Mouse (Mus musculus) layer of hippocampus, adult 2 months (tissue): ENCODE measurements around the gene Ccdc15. TPM values are rescaled to one million over a fixed set of nuclear protein-coding genes. Genes with fewer than 3 reads are reported as not detected.

Source experiments
- DNase-seq, 2 experiments: peaks; one replicate each; pipeline ENCODE4 v3.0.0; 2022; ENCODE audit warnings: low spot score in 2 of 2
- H3K27ac ChIP-seq: fragments of 200-600 bp; 2 replicates; pipeline ENCODE4 v1.8.1; 2022
- H3K4me3 ChIP-seq: fragments of 200-600 bp; 2 replicates; pipeline ENCODE4 v1.8.1; 2022; ENCODE audit warnings: mild to moderate bottlenecking
- CTCF ChIP-seq: fragments of 200-600 bp; conservative IDR thresholded peaks from 2 replicates; pipeline ENCODE4 v1.8.1; 2022; ENCODE audit warnings: antibody characterized with exemption, mild to moderate bottlenecking, moderate library complexity
- total RNA-seq, 2 experiments: library from RNA; stranded (reverse); gene quantifications; 2 replicates each; pipeline ENCODE4 v1.2.3; 2021

Ccdc15 gene
- total RNA-seq, 2 experiments from 2014 or later = 1.6 to 3.1 TPM

- no peak for DNase-seq
- no peak for TF ChIP-seq CTCF
- Histone ChIP-seq H3K27ac (peak overlapping the region; percentile 98), H3K4me3 (no peak overlapping the region)
Measured at GRCm38 (mm10) chr9:37365706-37366105, 17.5 kb upstream of the Ccdc15 start.

GRCm38 (mm10) chr9:37364392-37364791 lies 16.2 kb upstream of the Ccdc15 start:
- no peak for TF ChIP-seq CTCF
- Histone ChIP-seq H3K27ac (peak overlapping the region; percentile 85), H3K4me3 (no peak overlapping the region)
- no peak for DNase-seq

GRCm38 (mm10) chr9:37363551-37363950 lies 15.3 kb upstream of the Ccdc15 start:
- no peak for DNase-seq
- H3K4me3 ChIP-seq = no peak overlapping the region
- peak overlapping the region; percentile 85 for H3K27ac ChIP-seq
- TF ChIP-seq CTCF = no peak

DNA sequence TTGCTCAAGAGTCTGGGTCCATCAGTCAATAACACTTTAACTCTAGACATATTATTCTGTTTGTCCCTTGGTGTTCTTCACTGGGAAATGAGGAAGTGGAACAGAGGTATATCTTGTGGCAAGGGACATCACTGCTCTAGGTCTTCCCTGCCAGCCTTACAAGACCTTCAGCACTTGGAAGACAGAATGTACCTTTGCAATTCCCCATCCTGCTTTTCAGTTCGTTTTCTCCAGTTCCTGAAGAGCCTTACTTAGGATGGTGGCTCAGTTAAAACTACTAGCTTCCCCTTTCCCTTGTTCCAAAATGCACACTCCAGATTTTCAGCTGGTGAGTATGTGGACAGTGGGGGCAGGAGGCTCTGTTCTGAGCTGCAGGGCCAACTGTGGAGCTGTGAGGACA lies 14.6 kb upstream of the Ccdc15 start:
- TF ChIP-seq CTCF = no peak
- peak overlapping the region; percentile 85 for H3K27ac ChIP-seq
- no peak for DNase-seq
- no peak overlapping the region for H3K4me3 ChIP-seq

DNA sequence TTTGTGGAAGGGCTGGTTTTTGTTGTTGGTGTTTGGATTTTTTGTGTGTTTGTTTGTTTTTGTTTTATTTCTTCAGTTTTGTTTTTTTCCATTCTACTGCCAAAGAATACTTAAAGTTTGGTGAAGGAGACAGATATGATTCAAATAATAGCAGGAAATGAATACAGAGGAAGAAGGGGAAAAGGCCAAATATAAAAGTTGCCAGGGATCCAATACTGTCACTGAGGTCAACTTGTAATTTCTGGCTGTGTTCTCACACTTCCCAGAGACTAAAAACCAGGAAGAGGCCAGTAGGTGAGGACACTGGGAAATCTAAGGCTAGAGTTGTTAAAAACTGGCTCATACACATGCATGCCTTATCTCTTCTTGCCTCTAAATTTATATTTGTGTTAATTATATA lies 13.9 kb upstream of the Ccdc15 start:
- TF ChIP-seq CTCF = no peak
- H3K4me3 ChIP-seq = no peak overlapping the region

DNA sequence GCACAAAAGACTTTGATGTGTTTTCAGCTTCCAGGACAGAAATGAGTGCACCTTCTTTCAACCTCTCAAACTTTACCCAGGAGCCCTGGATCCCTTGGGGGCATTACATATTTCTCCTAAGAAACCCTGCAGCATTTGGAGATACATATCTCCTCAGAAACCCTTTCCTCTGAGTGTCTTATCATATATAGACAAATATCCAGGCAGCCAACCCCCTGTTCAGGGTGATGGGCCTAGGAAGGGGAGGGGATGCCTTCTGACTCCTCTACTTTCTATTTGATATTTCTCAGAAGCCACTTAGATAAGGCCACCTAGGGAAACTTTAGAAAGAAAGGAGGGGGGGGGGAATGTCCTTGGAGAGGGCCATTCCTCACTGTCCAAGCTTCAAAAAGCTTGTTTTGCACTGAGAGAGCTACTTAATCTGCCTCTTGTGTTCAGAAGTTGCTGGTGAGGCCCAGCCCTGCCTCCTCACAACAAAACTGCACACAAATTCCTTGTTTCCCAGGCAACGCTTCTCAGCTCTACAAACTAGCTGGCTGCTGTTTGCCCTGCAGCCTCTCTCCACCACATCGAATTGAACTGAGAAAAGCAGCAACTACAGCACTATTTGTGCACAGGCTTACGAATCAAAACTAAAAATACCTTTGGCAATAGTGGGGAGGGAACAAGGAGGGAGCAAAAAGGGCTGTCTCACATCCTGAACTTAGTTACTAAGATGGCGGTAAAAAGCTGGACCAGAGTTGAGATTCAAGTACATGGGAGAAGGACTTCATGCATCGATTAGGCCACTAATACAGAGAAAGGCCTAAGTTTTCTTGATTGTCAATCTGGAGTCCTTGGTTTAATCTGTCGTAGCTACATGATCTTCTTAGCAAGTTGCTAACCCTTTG lies 11.3 kb upstream of the Ccdc15 start:
- DNase-seq = peak; percentile 69 to 91
- peak overlapping the region; percentile 97 for H3K27ac ChIP-seq
- H3K4me3 ChIP-seq = no peak overlapping the region; the same call in 1 of the 2 replicates
- TF ChIP-seq CTCF = no peak; the same call in 1 of the 2 replicates

More for the DNA sequence above, 13.9 kb upstream of the Ccdc15 start:
- H3K27ac ChIP-seq = peak overlapping the region; percentile 85
- no peak for DNase-seq

DNA sequence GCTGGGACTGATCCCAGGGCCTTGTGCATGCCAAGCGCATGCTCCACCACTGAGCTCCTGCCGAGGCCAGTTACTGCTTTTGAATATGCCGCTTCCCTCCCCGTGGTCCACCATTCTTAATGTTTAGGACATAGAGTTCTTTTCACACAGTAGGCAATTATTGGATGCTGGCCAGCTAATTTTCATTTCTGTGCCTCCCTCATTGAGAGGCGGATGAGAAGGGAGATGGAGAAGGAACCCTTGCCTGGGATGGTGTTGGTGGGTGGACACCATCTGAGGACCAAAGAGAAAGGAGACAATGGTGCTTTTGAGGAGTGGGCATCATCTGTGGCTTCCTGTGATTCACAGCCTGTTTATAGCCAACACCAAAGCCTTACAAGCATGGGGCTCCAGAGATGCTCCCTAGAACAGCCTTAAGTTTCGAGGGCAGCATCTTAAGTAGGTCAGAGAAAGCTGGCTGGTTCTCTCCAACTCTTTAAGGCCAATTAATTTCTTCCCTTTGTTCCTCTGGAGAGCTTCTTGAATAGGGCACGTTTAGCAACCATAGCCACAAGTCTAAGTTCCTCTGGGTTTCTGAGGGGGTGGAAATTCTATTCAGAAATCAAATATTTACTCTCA lies 10.6 kb upstream of the Ccdc15 start:
- DNase-seq = peak; percentile 41 to 63
- Histone ChIP-seq H3K4me3 (no peak overlapping the region), H3K27ac (peak overlapping the region; percentile 97)
- TF ChIP-seq CTCF = no peak

DNA sequence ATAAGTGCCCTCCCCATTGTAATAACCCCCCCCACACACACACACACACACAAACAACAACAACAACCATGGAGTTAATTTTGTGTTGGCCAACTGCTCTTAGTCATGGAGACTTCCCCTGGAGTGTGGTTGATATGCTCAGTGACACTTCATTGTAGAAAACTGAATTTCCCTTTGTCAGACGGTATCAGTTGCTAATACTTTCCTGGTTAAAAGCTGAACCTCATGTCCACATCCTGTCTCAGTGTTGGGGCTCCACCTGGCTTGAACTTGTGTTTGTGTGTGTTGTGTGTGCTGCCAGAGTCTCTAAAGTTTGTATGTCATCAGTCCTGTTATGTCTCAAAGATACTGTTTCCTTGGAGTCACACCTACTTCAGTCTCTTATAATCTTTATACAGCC lies 6.3 kb upstream of the Ccdc15 start:
- no peak for DNase-seq
- H3K27ac ChIP-seq = no peak overlapping the region
- no peak for TF ChIP-seq CTCF
- H3K4me3 ChIP-seq = no peak overlapping the region

- no peak overlapping the region for H3K4me3 ChIP-seq
- no peak for DNase-seq
- H3K27ac ChIP-seq = peak overlapping the region; percentile 46
- TF ChIP-seq CTCF = no peak
Measured at GRCm38 (mm10) chr9:37351266-37351665, 3.0 kb upstream of the Ccdc15 start.

DNA sequence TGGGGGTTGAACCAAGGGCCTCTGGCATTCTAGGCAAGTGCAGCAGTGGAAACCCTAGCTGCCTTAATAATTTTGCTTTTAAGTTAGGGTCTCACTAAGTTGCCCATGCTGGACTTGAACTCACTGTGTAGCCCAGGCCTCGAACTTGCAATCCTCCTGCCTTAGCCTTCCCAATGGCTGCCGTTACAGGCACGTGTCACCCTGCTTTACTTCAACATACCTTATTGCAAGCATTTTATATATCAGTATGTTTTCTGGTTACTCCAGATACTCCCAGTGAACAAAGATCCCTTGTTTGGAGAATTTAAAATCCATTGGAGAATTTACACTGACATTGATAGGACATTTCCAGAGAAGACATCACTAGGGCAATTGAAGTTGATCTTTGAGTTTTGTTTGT lies 818 bp upstream of the Ccdc15 start:
- no peak for TF ChIP-seq CTCF
- peak overlapping the region; percentile 98 for H3K27ac ChIP-seq
- DNase-seq = no peak
- peak overlapping the region; percentile 69 for H3K4me3 ChIP-seq

DNA sequence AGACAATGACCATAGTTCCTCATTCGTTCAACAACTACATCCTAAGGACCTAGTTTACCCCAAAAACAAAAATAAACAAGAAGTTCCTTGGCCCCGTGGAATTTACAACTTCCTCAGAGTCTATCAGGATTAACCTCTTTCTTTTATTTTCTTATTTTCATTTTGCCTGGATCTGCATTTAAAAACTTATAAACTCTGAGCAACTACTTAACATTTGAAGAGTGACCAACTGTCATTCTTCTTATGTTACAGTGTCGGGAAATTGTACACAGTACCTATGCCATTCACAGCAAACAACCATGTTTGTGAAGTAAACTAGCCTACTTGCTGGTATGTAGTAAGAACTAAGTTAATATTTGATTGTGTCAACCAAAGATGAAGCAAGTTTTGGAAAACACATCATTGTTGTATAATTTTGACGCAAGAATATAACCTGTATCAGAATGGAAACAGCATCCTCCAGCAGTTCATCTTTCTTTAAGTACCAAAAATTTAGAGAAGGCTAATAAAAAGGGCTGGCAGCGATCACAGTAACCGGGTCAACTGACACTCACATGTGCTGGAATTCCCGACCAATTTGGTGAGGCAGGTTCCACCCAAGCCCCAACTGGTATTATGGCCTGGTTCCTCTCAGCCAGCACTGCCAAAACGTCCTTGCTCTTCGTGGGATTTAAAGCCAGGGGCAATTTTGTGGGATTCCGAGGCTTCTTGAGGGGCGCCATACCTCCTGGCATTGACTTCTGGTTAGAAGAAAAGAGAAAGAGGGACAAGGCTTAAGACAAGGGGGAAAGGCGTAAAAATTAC lies 846 bp downstream of the Ccdc15 start:
- peak overlapping the region; percentile 98 for H3K27ac ChIP-seq
- peak overlapping the region; percentile 69 for H3K4me3 ChIP-seq
- DNase-seq = no peak
- no peak for TF ChIP-seq CTCF

GRCm38 (mm10) chr9:37345406-37345805 lies 2.8 kb downstream of the Ccdc15 start:
- TF ChIP-seq CTCF = no peak
- no peak for DNase-seq
- H3K27ac ChIP-seq = no peak overlapping the region
- no peak overlapping the region for H3K4me3 ChIP-seq

DNA sequence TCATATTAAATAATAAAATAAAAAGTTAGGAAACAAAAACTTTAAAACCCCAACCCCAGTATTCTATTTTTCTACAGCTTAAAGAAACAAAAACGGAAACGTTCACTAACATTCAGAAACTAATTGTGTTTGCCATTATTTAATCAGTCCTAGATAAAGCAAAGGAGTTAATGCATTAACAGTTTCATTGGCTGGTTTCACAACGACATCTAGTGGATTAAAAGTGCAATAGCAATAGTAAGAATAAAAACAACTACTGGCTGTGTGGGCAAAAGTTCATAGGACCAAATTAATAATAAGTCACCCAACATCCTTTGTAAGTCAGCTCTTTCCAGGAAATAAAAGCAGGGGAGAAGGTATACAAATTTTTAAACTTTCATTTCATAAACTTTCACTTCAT lies 18.8 kb downstream of the Ccdc15 start:
- peak in 1 of 2 experiments; percentile 14 for DNase-seq

More for the DNA sequence above, 18.8 kb downstream of the Ccdc15 start:
- peak; percentile 96 for TF ChIP-seq CTCF
- Histone ChIP-seq H3K27ac (no peak overlapping the region), H3K4me3 (no peak overlapping the region)
